Mouse (Mus musculus) testis, adult 2 months (tissue): ENCODE measurements around the gene Trpc5. TPM values are rescaled to one million over a fixed set of nuclear protein-coding genes. Genes with fewer than 3 reads are reported as not detected.

Source experiments
- H3K27ac ChIP-seq: fragments of 200-500 bp; 2 replicates; pipeline ENCODE4 v1.5.1; 2012; ENCODE audit warnings: low read depth, low read length; ENCODE audit not compliant: control insufficient read depth, insufficient read depth
- H3K27me3 ChIP-seq: fragments of 200-500 bp; 2 replicates; pipeline ENCODE4 v1.6.1; 2012; ENCODE audit warnings: mild to moderate bottlenecking, low read length, moderate library complexity; ENCODE audit not compliant: control insufficient read depth, insufficient read depth
- H3K36me3 ChIP-seq: fragments of 200-500 bp; 2 replicates; pipeline ENCODE4 v1.6.1; 2012; ENCODE audit warnings: mild to moderate bottlenecking, low read length; ENCODE audit not compliant: control insufficient read depth, insufficient read depth
- H3K4me1 ChIP-seq: fragments of 200-500 bp; 2 replicates; pipeline ENCODE4 v1.6.1; 2012; ENCODE audit warnings: low read length; ENCODE audit not compliant: control insufficient read depth, insufficient read depth
- H3K4me3 ChIP-seq: fragments of 200-500 bp; 2 replicates; pipeline ENCODE4 v1.5.1; 2012; ENCODE audit warnings: low read depth, mild to moderate bottlenecking, low read length, moderate library complexity, mixed read lengths; ENCODE audit not compliant: control insufficient read depth
- CTCF ChIP-seq: fragments of 200-500 bp; IDR thresholded peaks from 2 replicates; pipeline ENCODE4 v1.5.1; 2012; ENCODE audit warnings: low read depth, mild to moderate bottlenecking, inconsistent platforms, low read length, moderate library complexity; ENCODE audit not compliant: control insufficient read depth, insufficient read depth, insufficient replicate concordance
- POLR2A ChIP-seq: fragments of 200-500 bp; IDR thresholded peaks from 2 replicates; pipeline ENCODE4 v1.6.1; 2012; ENCODE audit warnings: low read depth, mild to moderate bottlenecking, inconsistent platforms, low read length, moderate library complexity; ENCODE audit not compliant: control insufficient read depth
- polyA plus RNA-seq: library from polyadenylated mRNA; depleted of rRNA; stranded (reverse); fragments of >200 nt; gene quantifications from 2 replicates; pipeline ENCODE4 v1.2.3, GENCODE M21; 2012

The Trpc5 gene
- polyA plus RNA-seq, 1 experiment, result 0.04 TPM

GRCm38 (mm10) chrX:144423848-144424247 is 264.1 kb downstream of the Trpc5 start:
- Histone ChIP-seq H3K4me3 (no peak overlapping the region), H3K27ac (no peak overlapping the region), H3K4me1 (no peaks in the 10 kb centered on the region), H3K36me3 (no peaks in the 10 kb centered on the region), H3K27me3 (no peaks in the 10 kb centered on the region)
- TF ChIP-seq POLR2A, result no peak
- no peak for TF ChIP-seq CTCF

- H3K4me1 ChIP-seq, result no peaks in the 10 kb centered on the region
- no peaks in the 10 kb centered on the region for H3K36me3 ChIP-seq
- TF ChIP-seq CTCF (no peak), POLR2A (no peak)
- H3K4me3 ChIP-seq, result no peak overlapping the region
- no peaks in the 10 kb centered on the region for H3K27me3 ChIP-seq
- no peak overlapping the region for H3K27ac ChIP-seq
Observed at GRCm38 (mm10) chrX:144421091-144421490, 266.9 kb downstream of the Trpc5 start.

GRCm38 (mm10) chrX:144420259-144420658 is 267.7 kb downstream of the Trpc5 start:
- Histone ChIP-seq H3K27ac (no peak overlapping the region), H3K27me3 (no peaks in the 10 kb centered on the region), H3K4me1 (no peaks in the 10 kb centered on the region), H3K36me3 (no peaks in the 10 kb centered on the region), H3K4me3 (no peak overlapping the region)
- TF ChIP-seq CTCF (no peak), POLR2A (no peak)

- Histone ChIP-seq H3K4me3 (no peak overlapping the region), H3K4me1 (no peaks in the 10 kb centered on the region), H3K27me3 (no peaks in the 10 kb centered on the region), H3K36me3 (no peaks in the 10 kb centered on the region), H3K27ac (no peak overlapping the region)
- no peak for TF ChIP-seq CTCF
- no peak for TF ChIP-seq POLR2A
Observed at GRCm38 (mm10) chrX:144408036-144408435, 279.9 kb downstream of the Trpc5 start.

GRCm38 (mm10) chrX:144403526-144403925 is 284.5 kb downstream of the Trpc5 start:
- no peaks in the 10 kb centered on the region for H3K4me1 ChIP-seq
- TF ChIP-seq CTCF (peak; percentile 67; the same call in 1 of the 2 replicates), POLR2A (no peak)
- no peak overlapping the region for H3K4me3 ChIP-seq
- H3K36me3 ChIP-seq, result no peaks in the 10 kb centered on the region
- H3K27me3 ChIP-seq, result no peaks in the 10 kb centered on the region
- no peak overlapping the region for H3K27ac ChIP-seq

GRCm38 (mm10) chrX:144374196-144374595 is 313.8 kb downstream of the Trpc5 start:
- H3K27me3 ChIP-seq, result no peaks in the 10 kb centered on the region
- no peaks in the 10 kb centered on the region for H3K36me3 ChIP-seq
- H3K4me3 ChIP-seq, result no peak overlapping the region
- no peaks in the 10 kb centered on the region for H3K4me1 ChIP-seq
- no peak overlapping the region for H3K27ac ChIP-seq
- TF ChIP-seq POLR2A (no peak), CTCF (no peak)

- Histone ChIP-seq H3K36me3 (no peaks in the 10 kb centered on the region), H3K27ac (no peak overlapping the region), H3K27me3 (no peaks in the 10 kb centered on the region), H3K4me1 (no peaks in the 10 kb centered on the region), H3K4me3 (no peak overlapping the region)
- TF ChIP-seq CTCF (no peak), POLR2A (no peak)
Observed at GRCm38 (mm10) chrX:144338355-144338754, 349.6 kb downstream of the Trpc5 start.

- H3K4me1 ChIP-seq, result no peaks in the 10 kb centered on the region
- TF ChIP-seq POLR2A, result no peak
- no peak for TF ChIP-seq CTCF
- H3K27ac ChIP-seq, result no peak overlapping the region
- H3K27me3 ChIP-seq, result no peaks in the 10 kb centered on the region
- no peaks in the 10 kb centered on the region for H3K36me3 ChIP-seq
- no peak overlapping the region for H3K4me3 ChIP-seq
Observed at GRCm38 (mm10) chrX:144337938-144338337, 350.0 kb downstream of the Trpc5 start.
